Comparison of ENCODE assay signal across 11 mouse cellular contexts in genomic region chr1:154182396-154183076, GRCm38 (mm10). TPM values are rescaled to one million over a fixed set of nuclear protein-coding genes. Genes with fewer than 3 reads are reported as not detected.
DNase-seq lines count a peak whose midpoint lies in the region; ATAC-seq and TF ChIP-seq lines count a peak whose summit lies in the region.
"Had no signal": no experiment of that assay in that cellular context is flagged by ENCODE, and none has a peak within 500 bp of the region (broad histone marks: within the 10 kb centered on the region; RNA-seq: fewer than 3 reads in every experiment).

No protein-coding gene starts in this region.

- peak; percentile 19; the same call in 1 of the 2 replicates for TF ChIP-seq CTCF in lung, adult 2 months (IDR thresholded peaks at IDR 0.05; ENCODE audit: insufficient read depth, low read length)
- TF ChIP-seq CTCF in brain, embryonic 14.5 days (IDR thresholded peaks at IDR 0.05; ENCODE audit: borderline replicate concordance, extremely low read depth, insufficient read depth, insufficient read length) = peak; percentile 44; the same call in 1 of the 2 replicates

- no peak for DNase-seq in lung, adult 2 months
- no peak for DNase-seq in lung, postnatal 25 days (ENCODE audit: low spot score)
- no peak for DNase-seq in brain, embryonic 14.5 days (ENCODE audit: low read depth)
- peak; percentile 45 for DNase-seq in retina, embryonic 14.5 days (ENCODE audit: low spot score)
- DNase-seq in left cerebral cortex, adult 11 months (ENCODE audit: low spot score) = no peak
- DNase-seq in urinary bladder, postnatal 4 days (ENCODE audit: low spot score in 2 of 2) = no peak
- DNase-seq: right cerebral cortex, postnatal 4 days; thymus, postnatal 14 days had no signal

- no peaks in the 10 kb centered on the region for H3K4me1 ChIP-seq in lung, adult 2 months (ENCODE audit: control insufficient read depth, insufficient read depth, low read length)
- no peaks in the 10 kb centered on the region; the same call in 1 of the 2 replicates for H3K4me1 ChIP-seq in kidney, embryonic 14.5 days (ENCODE audit: control insufficient read depth, insufficient read depth, low read length)
- H3K4me1 ChIP-seq: liver, embryonic 15.5 days had no signal

- H3K27me3 ChIP-seq in kidney, embryonic 14.5 days (ENCODE audit: control insufficient read depth, insufficient read depth, low read length) = no peaks in the 10 kb centered on the region
- H3K27me3 ChIP-seq: liver, embryonic 15.5 days had no signal

- H3K9ac ChIP-seq in kidney, embryonic 14.5 days (ENCODE audit: low read depth, low read length) = no peak overlapping the region
- H3K9ac ChIP-seq: liver, embryonic 15.5 days had no signal

- no peak for TF ChIP-seq POLR2A in lung, adult 2 months (IDR thresholded peaks at IDR 0.05; ENCODE audit: borderline replicate concordance, extremely low read depth, low read depth, low read length)
- no peak for TF ChIP-seq POLR2A in brain, embryonic 14.5 days (IDR thresholded peaks at IDR 0.05; ENCODE audit: borderline replicate concordance, extremely low read depth, insufficient read depth, insufficient read length, poor library complexity, severe bottlenecking)

- peak overlapping the region; percentile 69; the same call in 1 of the 2 replicates for H3K27ac ChIP-seq in kidney, embryonic 14.5 days (ENCODE audit: low read depth, low read length)
- H3K27ac ChIP-seq: liver, embryonic 15.5 days had no signal

- 69% methylated on average over 6 of the region's 6 CpGs for WGBS in lung, adult 2 months
- WGBS in kidney, embryonic 14.5 days = 77% methylated on average over 6 of the region's 6 CpGs

- no peak overlapping the region for H3K4me2 ChIP-seq in kidney, embryonic 14.5 days (replicated peaks; ENCODE audit: low read depth, low read length)
- H3K4me2 ChIP-seq: liver, embryonic 15.5 days had no signal

- H3K36me3 ChIP-seq in kidney, embryonic 14.5 days (ENCODE audit: control insufficient read depth, insufficient read depth, low read length) = no peaks in the 10 kb centered on the region
- H3K36me3 ChIP-seq: liver, embryonic 15.5 days had no signal

- no peak for ATAC-seq in kidney, embryonic 14.5 days (ENCODE audit: low FRiP score, low TSS enrichment)

- no peaks in the 10 kb centered on the region for H3K9me3 ChIP-seq in kidney, embryonic 14.5 days (ENCODE audit: control insufficient read depth, low read length)
- H3K9me3 ChIP-seq: liver, embryonic 15.5 days had no signal

- no peak overlapping the region for H3K4me3 ChIP-seq in lung, adult 2 months (replicated peaks; ENCODE audit: extremely low read depth, low read depth, low read length)
- no peak overlapping the region for H3K4me3 ChIP-seq in kidney, embryonic 14.5 days (ENCODE audit: low read length)
- H3K4me3 ChIP-seq: liver, embryonic 15.5 days had no signal

RNA-seq across cellular contexts. Expression of gene Zfp648, which starts 18.5 kb away (rescaled TPM):
- 0.06 TPM in 1 of 2 replicates, not detected in the other for polyA plus RNA-seq in lung, adult 2 months (2012; rRNA removed)
- polyA plus RNA-seq in brain, embryonic 14.5 days (2012; rRNA removed) = 0.19 and 0.33 TPM in 2 replicates
- 0.13 and 0.26 TPM in 2 replicates for polyA plus RNA-seq in kidney, embryonic 14.5 days (2014; fragmentation: Nextera tagmentation; extraction: Ambion mirVana)
- polyA plus RNA-seq: heart, embryonic 14.5 days; liver, embryonic 15.5 days had no signal
